Mouse (Mus musculus): ENCODE measurements around the gene Coa7. TPM values are rescaled to one million over a fixed set of nuclear protein-coding genes. Genes with fewer than 3 reads are reported as not detected.

Coa7 gene
- polyA plus RNA-seq, 2 experiments: 9.3 to 29.1 TPM

DNA sequence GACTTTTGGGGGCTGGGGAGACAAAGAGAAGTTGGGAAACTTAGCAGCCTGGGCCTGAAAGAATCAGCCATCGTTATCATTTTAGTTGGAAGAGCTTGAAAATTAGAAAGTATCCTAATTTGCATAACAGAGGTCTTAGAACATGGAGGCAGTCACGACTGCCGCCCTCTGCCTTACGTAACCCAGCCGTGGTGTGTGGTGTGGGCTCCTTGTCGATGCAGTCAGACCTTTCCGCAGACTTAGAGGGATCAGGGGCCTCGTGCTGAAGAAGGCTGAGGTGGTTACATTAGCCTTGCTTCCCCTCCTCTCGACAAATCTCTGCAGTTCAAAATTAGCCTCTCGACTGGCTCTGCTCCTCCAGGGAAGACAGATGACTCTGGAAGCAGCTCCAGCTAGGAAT, 10.9 kb downstream of the Coa7 start:
- no peak overlapping the region for H3K27ac ChIP-seq
- peaks cover 2% of the 10 kb centered on the region for H3K36me3 ChIP-seq (replicated peaks; ENCODE audit: control insufficient read depth, insufficient read depth, low read depth)

DNA sequence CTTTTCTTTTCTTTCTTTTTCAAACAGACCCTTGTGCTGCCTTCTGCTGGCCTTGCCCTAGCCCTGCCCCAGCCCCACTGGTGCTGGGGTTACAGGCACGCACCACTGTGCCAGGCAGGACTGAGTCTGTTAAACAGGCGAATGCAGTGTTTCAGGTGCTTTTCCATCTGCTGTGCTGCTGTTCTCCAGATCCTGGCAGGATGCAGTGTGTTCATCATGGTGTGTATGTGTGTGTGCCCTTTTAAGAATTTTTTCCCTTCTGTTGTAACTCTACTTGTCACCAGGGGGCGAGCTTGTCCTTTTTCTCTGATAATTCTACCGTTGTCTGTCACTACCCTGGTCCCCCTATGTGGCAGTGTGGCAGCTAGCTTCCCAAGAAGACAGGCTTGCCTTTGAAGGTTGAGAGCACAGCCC, 11.3 kb downstream of the Coa7 start:
- TF ChIP-seq EP300 (IDR thresholded peaks at IDR 0.05; ENCODE audit: low read depth) (no peak), CTCF (IDR thresholded peaks at IDR 0.05; ENCODE audit: low read depth) (peak; percentile 68)
- H3K4me1 ChIP-seq (replicated peaks; ENCODE audit: control insufficient read depth in 2 of 2, insufficient read depth in 2 of 2, low read length in 1 of 2): peaks cover 0 to 3% of the 10 kb centered on the region in 2 experiments; a peak in 2 of 4 replicates
- H3K4me3 ChIP-seq (ENCODE audit: insufficient read depth in 1 of 2, low read depth in 2 of 2, low read length in 2 of 2): no peak overlapping the region
- no peak overlapping the region for H3K9ac ChIP-seq (replicated peaks)
- H3K27me3 ChIP-seq (ENCODE audit: control insufficient read depth, insufficient read depth, low read length): no peaks in the 10 kb centered on the region
- no peak overlapping the region for H3K4me2 ChIP-seq (ENCODE audit: low read depth)
- H3K27ac ChIP-seq: no peak overlapping the region
- H3K36me3 ChIP-seq (replicated peaks; ENCODE audit: control insufficient read depth, insufficient read depth, low read depth): peaks cover 2% of the 10 kb centered on the region
- WGBS (ENCODE audit: insufficient replicate concordance): 22% methylated on average over 4 of the region's 4 CpGs
- DNase-seq (ENCODE audit: low read depth in 3 of 3, low spot score in 3 of 3) (no peak), ATAC-seq (ENCODE audit: insufficient read depth) (peak; percentile 44; the same call in 1 of the 2 replicates)
- no peaks in the 10 kb centered on the region for H3K9me3 ChIP-seq (ENCODE audit: control insufficient read depth, low read length)

More for the DNA sequence above, 10.9 kb downstream of the Coa7 start:
- no peak overlapping the region for H3K4me2 ChIP-seq (ENCODE audit: low read depth)
- peaks cover 0 to 3% of the 10 kb centered on the region in 2 experiments; a peak in 2 of 4 replicates for H3K4me1 ChIP-seq (replicated peaks; ENCODE audit: control insufficient read depth in 2 of 2, insufficient read depth in 2 of 2, low read length in 1 of 2)
- ATAC-seq (ENCODE audit: insufficient read depth) (no peak), DNase-seq (ENCODE audit: low read depth in 3 of 3, low spot score in 3 of 3) (no peak)
- H3K27me3 ChIP-seq (ENCODE audit: control insufficient read depth, insufficient read depth, low read length): no peaks in the 10 kb centered on the region
- no peaks in the 10 kb centered on the region for H3K9me3 ChIP-seq (ENCODE audit: control insufficient read depth, low read length)
- no peak overlapping the region for H3K4me3 ChIP-seq (ENCODE audit: insufficient read depth in 1 of 2, low read depth in 2 of 2, low read length in 2 of 2)
- 70% methylated on average over 10 of the region's 10 CpGs for WGBS (ENCODE audit: insufficient replicate concordance)
- no peak overlapping the region for H3K9ac ChIP-seq (replicated peaks)
- TF ChIP-seq CTCF (IDR thresholded peaks at IDR 0.05; ENCODE audit: low read depth) (no peak), EP300 (IDR thresholded peaks at IDR 0.05; ENCODE audit: low read depth) (no peak)

DNA sequence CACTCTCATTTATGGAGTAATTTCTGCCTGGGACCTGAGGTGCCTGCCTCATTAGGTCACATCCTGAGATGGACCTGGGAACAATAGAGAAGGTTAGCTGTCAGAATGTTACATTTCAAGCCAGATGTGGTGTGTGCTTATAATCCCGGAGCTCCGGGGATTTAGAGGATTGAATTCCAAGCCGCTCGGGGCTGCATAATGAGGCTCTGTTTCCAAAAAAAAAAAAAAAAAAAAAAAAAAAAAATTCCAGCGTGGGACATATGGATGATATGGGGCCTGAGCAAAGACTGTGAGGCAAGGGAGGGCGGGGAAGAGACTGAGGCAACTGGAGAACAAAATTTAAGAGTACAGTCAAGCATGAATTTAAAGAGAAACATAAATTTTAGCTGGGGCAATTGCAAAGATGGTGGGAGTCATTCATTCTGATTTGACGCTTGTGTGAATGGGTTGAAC, 16.7 kb downstream of the Coa7 start:
- Histone ChIP-seq H3K27ac (no peak overlapping the region), H3K4me2 (ENCODE audit: low read depth) (no peak overlapping the region), H3K9ac (replicated peaks) (no peak overlapping the region), H3K27me3 (ENCODE audit: control insufficient read depth, insufficient read depth, low read length) (no peaks in the 10 kb centered on the region), H3K9me3 (ENCODE audit: control insufficient read depth, low read length) (no peaks in the 10 kb centered on the region), H3K36me3 (replicated peaks; ENCODE audit: control insufficient read depth, insufficient read depth, low read depth) (no peaks in the 10 kb centered on the region), H3K4me1 (replicated peaks; ENCODE audit: control insufficient read depth in 2 of 2, insufficient read depth in 2 of 2, low read length in 1 of 2) (peaks cover 0 to 12% of the 10 kb centered on the region in 2 experiments; a peak in 1 of 4 replicates), H3K4me3 (ENCODE audit: insufficient read depth in 1 of 2, low read depth in 2 of 2, low read length in 2 of 2) (no peak overlapping the region)
- no peak for DNase-seq (ENCODE audit: low read depth in 3 of 3, low spot score in 3 of 3)
- TF ChIP-seq EP300 (IDR thresholded peaks at IDR 0.05; ENCODE audit: low read depth): no peak
- TF ChIP-seq CTCF (IDR thresholded peaks at IDR 0.05; ENCODE audit: low read depth): no peak
- no peak for ATAC-seq (ENCODE audit: insufficient read depth)
- 50% methylated on average over 7 of the region's 7 CpGs for WGBS (ENCODE audit: insufficient replicate concordance)

DNA sequence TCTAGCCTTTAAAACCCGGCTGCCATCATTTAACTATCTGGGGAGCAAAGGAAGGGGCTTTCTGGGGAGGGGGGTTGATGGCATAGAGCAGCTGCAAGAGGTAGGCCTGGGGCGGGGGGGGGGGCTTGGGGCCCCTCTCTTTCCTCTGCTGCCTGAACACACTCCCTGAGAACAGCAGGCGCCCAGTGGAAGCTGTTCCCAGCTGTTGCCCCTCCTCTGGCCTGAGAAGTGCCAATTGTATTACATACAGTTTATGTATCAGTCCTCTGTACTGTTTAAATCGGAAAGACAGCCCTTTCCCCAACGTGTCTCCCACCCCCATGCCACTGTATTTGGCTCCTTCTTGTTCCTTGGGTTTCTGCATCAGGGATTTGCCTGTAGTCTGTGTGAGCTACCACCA, 17.9 kb downstream of the Coa7 start:
- Histone ChIP-seq H3K4me1 (replicated peaks; ENCODE audit: control insufficient read depth in 2 of 2, insufficient read depth in 2 of 2, low read length in 1 of 2) (peaks cover 0 to 16% of the 10 kb centered on the region in 2 experiments; a peak in 2 of 4 replicates), H3K4me2 (ENCODE audit: low read depth) (no peak overlapping the region), H3K9me3 (ENCODE audit: control insufficient read depth, low read length) (no peaks in the 10 kb centered on the region), H3K36me3 (replicated peaks; ENCODE audit: control insufficient read depth, insufficient read depth, low read depth) (no peaks in the 10 kb centered on the region), H3K27me3 (ENCODE audit: control insufficient read depth, insufficient read depth, low read length) (no peaks in the 10 kb centered on the region), H3K4me3 (ENCODE audit: insufficient read depth in 1 of 2, low read depth in 2 of 2, low read length in 2 of 2) (no peak overlapping the region), H3K27ac (no peak overlapping the region), H3K9ac (replicated peaks) (no peak overlapping the region)
- DNase-seq (ENCODE audit: low read depth in 3 of 3, low spot score in 3 of 3) (no peak), ATAC-seq (ENCODE audit: insufficient read depth) (no peak)
- WGBS (ENCODE audit: insufficient replicate concordance): 46% methylated on average over 5 of the region's 5 CpGs
- TF ChIP-seq EP300 (IDR thresholded peaks at IDR 0.05; ENCODE audit: low read depth): no peak
- TF ChIP-seq CTCF (IDR thresholded peaks at IDR 0.05; ENCODE audit: low read depth): no peak

DNA sequence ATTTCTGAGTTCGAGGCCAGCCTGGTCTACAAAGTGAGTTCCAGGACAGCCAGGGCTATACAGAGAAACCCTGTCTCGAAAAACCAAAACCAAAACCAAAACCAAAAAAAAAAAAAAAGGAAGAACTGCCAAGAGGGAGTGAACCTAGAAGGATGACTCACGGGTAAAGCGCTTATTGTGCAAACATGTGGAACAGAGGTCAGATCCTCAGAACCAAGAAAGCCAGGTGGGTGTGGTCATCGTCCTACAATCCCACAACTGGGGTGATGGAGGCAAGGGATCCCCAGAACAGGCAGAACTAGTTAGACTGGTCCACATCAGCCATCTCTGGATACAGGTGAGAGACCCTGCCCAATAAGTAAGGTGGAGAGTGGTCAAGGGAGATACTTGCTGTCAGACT, 19.2 kb downstream of the Coa7 start:
- Histone ChIP-seq H3K36me3 (replicated peaks; ENCODE audit: control insufficient read depth, insufficient read depth, low read depth) (no peaks in the 10 kb centered on the region), H3K4me1 (replicated peaks; ENCODE audit: control insufficient read depth in 2 of 2, insufficient read depth in 2 of 2, low read length in 1 of 2) (peaks cover 0 to 18% of the 10 kb centered on the region in 2 experiments; a peak in 2 of 4 replicates), H3K4me3 (ENCODE audit: insufficient read depth in 1 of 2, low read depth in 2 of 2, low read length in 2 of 2) (no peak overlapping the region), H3K27ac (no peak overlapping the region), H3K9ac (replicated peaks) (no peak overlapping the region), H3K4me2 (ENCODE audit: low read depth) (no peak overlapping the region), H3K27me3 (ENCODE audit: control insufficient read depth, insufficient read depth, low read length) (no peaks in the 10 kb centered on the region), H3K9me3 (ENCODE audit: control insufficient read depth, low read length) (no peaks in the 10 kb centered on the region)
- ATAC-seq (ENCODE audit: insufficient read depth) (no peak), DNase-seq (ENCODE audit: low read depth in 3 of 3, low spot score in 3 of 3) (no peak)
- 56% methylated on average over 5 of the region's 5 CpGs for WGBS (ENCODE audit: insufficient replicate concordance)
- TF ChIP-seq EP300 (IDR thresholded peaks at IDR 0.05; ENCODE audit: low read depth) (no peak), CTCF (IDR thresholded peaks at IDR 0.05; ENCODE audit: low read depth) (no peak)
